In genomic region chr7:89907950-89908349, GRCm38 (mm10) we compare ENCODE assay signal across 9 mouse cellular contexts. TPM values are rescaled to one million over a fixed set of nuclear protein-coding genes. Genes with fewer than 3 reads are reported as not detected.
A peak's percentile ranks its signal among the peaks of the same experiment; 100 is the strongest.
DNase-seq lines count a peak whose midpoint lies in the region; ATAC-seq and TF ChIP-seq lines count a peak whose summit lies in the region.
"Had no signal": no experiment of that assay in that cellular context is flagged by ENCODE, and none has a peak within 500 bp of the region (broad histone marks: within the 10 kb centered on the region; RNA-seq: fewer than 3 reads in every experiment).

No protein-coding gene starts in this region.

- ATAC-seq in forebrain, embryonic 11.5 days (replicated peaks; ENCODE audit: low FRiP score): peak; percentile 68; the same call in 1 of the 2 replicates
- ATAC-seq in lung, postnatal 0 days: peak; percentile 61; the same call in 1 of the 2 replicates

- H3K9ac ChIP-seq in forebrain, embryonic 11.5 days (ENCODE audit: low read length): no peak overlapping the region
- H3K9ac ChIP-seq in lung, postnatal 0 days (replicated peaks; ENCODE audit: low read depth): no peak overlapping the region

- H3K9me3 ChIP-seq in forebrain, embryonic 11.5 days (ENCODE audit: control insufficient read depth, low read length): no peaks in the 10 kb centered on the region
- no peaks in the 10 kb centered on the region for H3K9me3 ChIP-seq in lung, postnatal 0 days (ENCODE audit: low read length)
- H3K9me3 ChIP-seq: megakaryocyte, embryonic 14.5 days had no signal

- TF ChIP-seq CTCF in lung, postnatal 0 days (IDR thresholded peaks at IDR 0.05): peak; percentile 94

- H3K27ac ChIP-seq in forebrain, embryonic 11.5 days (ENCODE audit: low read depth, low read length): no peak overlapping the region
- no peak overlapping the region for H3K27ac ChIP-seq in lung, postnatal 0 days (ENCODE audit: low read length)

- H3K36me3 ChIP-seq in forebrain, embryonic 11.5 days (ENCODE audit: control insufficient read depth, insufficient read depth, low read length): no peaks in the 10 kb centered on the region
- no peaks in the 10 kb centered on the region for H3K36me3 ChIP-seq in lung, postnatal 0 days (ENCODE audit: insufficient read depth, low read length)

- TF ChIP-seq EP300 in lung, postnatal 0 days (IDR thresholded peaks at IDR 0.05): no peak

- 16% methylated on average over 8 of the region's 8 CpGs for WGBS in forebrain, embryonic 11.5 days
- 17% methylated on average over 8 of the region's 8 CpGs for WGBS in lung, postnatal 0 days

- DNase-seq in MN1 (ENCODE audit: low spot score): peak; percentile 54
- DNase-seq in c-Kit-positive CD71-positive TER-119-positive erythroid progenitor cells, embryonic 14.5 days (ENCODE audit: low spot score): peak; percentile 70
- peak; percentile 82 for DNase-seq in forebrain, embryonic 11.5 days (ENCODE audit: low spot score)
- peak; percentile 88 for DNase-seq in heart, postnatal 4 days
- DNase-seq in layer of hippocampus, adult 8-10 months (ENCODE audit: low spot score in 2 of 2): peak; percentile 53 to 79
- DNase-seq in lung, postnatal 0 days (ENCODE audit: low spot score): peak; percentile 86
- peak; percentile 88 for DNase-seq in retina, embryonic 14.5 days (ENCODE audit: low spot score)
- DNase-seq in urinary bladder, postnatal 10 days (ENCODE audit: low spot score): peak; percentile 35

- no peaks in the 10 kb centered on the region for H3K27me3 ChIP-seq in forebrain, embryonic 11.5 days (ENCODE audit: control insufficient read depth, insufficient read depth, low read length)
- no peaks in the 10 kb centered on the region for H3K27me3 ChIP-seq in lung, postnatal 0 days (replicated peaks; ENCODE audit: insufficient read depth, low read length)

- H3K4me1 ChIP-seq in forebrain, embryonic 11.5 days (replicated peaks; ENCODE audit: control insufficient read depth, insufficient read depth, low read length): 0 out of 2 replicates have a peak, but pooled peaks cover 5% of the 10 kb centered on the region
- no peaks in the 10 kb centered on the region for H3K4me1 ChIP-seq in lung, postnatal 0 days (ENCODE audit: insufficient read depth, low read depth, low read length)

- H3K4me3 ChIP-seq in forebrain, embryonic 11.5 days (ENCODE audit: low read depth, low read length): no peak overlapping the region
- no peak overlapping the region for H3K4me3 ChIP-seq in lung, postnatal 0 days (ENCODE audit: low read depth, low read length)
- H3K4me3 ChIP-seq: megakaryocyte, embryonic 14.5 days had no signal

- no peak overlapping the region for H3K4me2 ChIP-seq in forebrain, embryonic 11.5 days (ENCODE audit: low read depth, low read length, severe bottlenecking)
- H3K4me2 ChIP-seq in lung, postnatal 0 days (replicated peaks; ENCODE audit: low read depth, low read length): no peak overlapping the region

RNA-seq across cellular contexts. Expression of gene Ccdc81, which starts 4.5 kb away (rescaled TPM):
- 0.11 and 0.16 TPM in 2 replicates for polyA plus RNA-seq in forebrain, embryonic 11.5 days (2014; fragmentation: Nextera tagmentation; extraction: Ambion mirVana)
- not detected for total RNA-seq in heart, postnatal 4 days (2021)
- total RNA-seq in layer of hippocampus, adult 8-10 months (2022): under 1 TPM; 0.61 to 0.93 (median 0.74) TPM
- 1.2 and 1.4 TPM in 2 replicates for polyA plus RNA-seq in lung, postnatal 0 days (2015; fragmentation: Nextera tagmentation; extraction: Ambion mirVana)

RNA-seq across cellular contexts. Expression of gene Hikeshi, which starts 33.1 kb away (rescaled TPM):
- 136 and 152 TPM in 2 replicates for polyA plus RNA-seq in forebrain, embryonic 11.5 days (2014; fragmentation: Nextera tagmentation; extraction: Ambion mirVana)
- 10 to 100 TPM; 68.1 to 73.4 TPM for total RNA-seq in heart, postnatal 4 days (2021)
- total RNA-seq in layer of hippocampus, adult 8-10 months (2022): 100 to 1,000 TPM in 2 of 4 experiments, 10 to 100 TPM in 2; 76.4 to 119 (median 97.1) TPM
- polyA plus RNA-seq in lung, postnatal 0 days (2015; fragmentation: Nextera tagmentation; extraction: Ambion mirVana): 70.6 and 78.0 TPM in 2 replicates

Comparison
In these comparisons a context has a peak if more than half of its experiments do, and no peak if none do; other contexts are left out.
1. DNase-seq: peak in every context shown above with its lines; median percentile 88 in heart, postnatal 4 days; 88 in retina, embryonic 14.5 days; 86 in lung, postnatal 0 days; 82 in forebrain, embryonic 11.5 days; 70 in c-Kit-positive CD71-positive TER-119-positive erythroid progenitor cells, embryonic 14.5 days; 66 in layer of hippocampus, adult 8-10 months; 54 in MN1; 35 in urinary bladder, postnatal 10 days.